Mouse (Mus musculus) lung, postnatal 4 days (tissue): Measurements from ENCODE around the gene Fam204a.

ENCODE experiments used
- DNase-seq, 2 experiments: peaks; one replicate each; pipeline ENCODE4 v3.0.0; 2021

Fam204a gene

GRCm38 (mm10) chr19:60160611-60161274, 65.8 kb downstream of the Fam204a start:
- DNase-seq: peak; percentile 38 to 74

- no peak for DNase-seq
Measured at GRCm38 (mm10) chr19:60159827-60160226, 66.7 kb downstream of the Fam204a start.

- no peak for DNase-seq
Measured at GRCm38 (mm10) chr19:60155266-60155665, 71.2 kb downstream of the Fam204a start.

- DNase-seq: no peak
Measured at GRCm38 (mm10) chr19:60153096-60153495, 73.4 kb downstream of the Fam204a start.

GRCm38 (mm10) chr19:60150056-60150455, 76.4 kb downstream of the Fam204a start:
- DNase-seq: no peak

- no peak for DNase-seq
Measured at GRCm38 (mm10) chr19:60149078-60149960, 77.2 kb downstream of the Fam204a start.
